Mouse (Mus musculus): ENCODE data around the gene Itprip.

DNA sequence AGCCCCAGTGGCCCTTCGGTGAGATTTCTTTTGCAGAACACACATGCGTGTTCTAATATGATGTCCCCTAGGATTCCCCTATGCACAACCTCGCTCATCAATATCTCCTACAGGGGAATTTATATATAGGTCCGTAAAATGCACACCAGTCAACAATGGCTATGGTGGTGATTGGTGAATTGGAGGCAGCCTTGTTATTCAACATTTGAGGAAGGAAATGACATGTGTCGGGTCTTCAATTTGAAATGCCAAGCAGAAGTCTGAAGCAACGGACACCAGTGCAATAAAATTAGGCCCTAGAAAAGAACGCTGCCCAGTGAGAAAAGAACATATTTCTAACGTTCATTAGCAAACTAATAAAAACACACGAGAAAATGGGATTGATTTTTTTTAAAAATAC, 17.8 kb upstream of the Itprip start:
- TF ChIP-seq POLR2A (IDR thresholded peaks at IDR 0.05; ENCODE audit: low read depth, low read length), result no peak
- no peak for TF ChIP-seq CTCF (IDR thresholded peaks at IDR 0.05; ENCODE audit: borderline replicate concordance, insufficient read depth, low read length)
